Mouse (Mus musculus) ovary, adult 2 months (tissue): ENCODE results near the gene Krtap28-13. TPM values are rescaled to one million over a fixed set of nuclear protein-coding genes. Genes with fewer than 3 reads are reported as not detected.

Experiments used
- polyA plus RNA-seq: library from polyadenylated mRNA; depleted of rRNA; stranded (reverse); fragments of >200 nt; gene quantifications from 2 replicates; pipeline ENCODE4 v1.2.3, GENCODE M21; 2012; rRNA removed

The Krtap28-13 gene
- polyA plus RNA-seq, result not detected in 2 replicates

DNA sequence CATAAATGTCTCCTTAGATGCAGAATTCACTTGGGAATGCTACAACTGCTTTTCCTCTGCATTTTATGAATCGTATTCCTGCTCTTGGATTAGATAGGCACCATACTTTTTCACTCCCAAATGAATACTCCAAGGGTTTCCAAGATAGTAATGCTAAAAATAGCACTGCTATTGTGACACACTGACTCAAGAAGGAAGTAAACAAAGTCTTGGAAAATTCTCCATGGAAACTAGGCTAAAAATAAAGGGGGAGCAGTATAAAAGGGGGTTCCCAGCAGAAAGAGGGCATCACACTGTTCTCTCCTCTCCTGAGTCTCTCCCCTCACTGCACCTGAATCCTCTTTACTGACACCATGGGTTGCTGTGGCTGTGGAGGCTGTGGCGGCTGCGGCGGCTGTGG, at the start of gene Krtap28-13:
Gene Krtap28-13 (plus strand): TSS at position 288 of the 400 bp plus-strand sequence.

DNA sequence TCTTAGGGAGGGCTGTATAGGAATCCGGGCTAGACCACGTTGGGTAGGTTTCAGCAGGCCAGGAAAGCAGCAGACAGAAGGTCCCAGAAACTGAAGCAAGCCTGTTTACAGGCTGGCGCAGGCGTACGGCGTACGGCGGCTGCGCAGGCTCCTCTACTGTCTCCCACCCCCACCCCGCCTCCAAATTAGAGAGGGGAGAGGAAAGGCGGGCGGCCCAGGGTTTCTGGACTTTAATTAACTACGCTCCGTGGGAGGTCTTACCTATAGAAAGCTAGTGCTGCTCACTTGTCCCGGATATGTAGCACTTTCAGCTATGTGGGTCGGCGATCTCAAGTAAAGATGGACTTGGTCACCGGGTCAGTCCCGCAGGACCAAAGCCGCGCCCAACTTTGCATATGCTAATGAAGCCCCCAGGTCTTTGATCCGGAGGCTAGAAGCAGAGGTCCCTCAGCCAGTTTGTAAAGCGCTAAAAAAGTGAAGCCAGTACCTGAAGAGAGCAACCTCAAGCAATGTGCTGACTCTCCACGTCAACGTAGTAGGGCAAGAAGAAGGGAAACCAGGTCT, 22.5 kb upstream of the Krtap28-13 start, which contains the start of gene Slc19a3:
Gene Slc19a3 (minus strand): TSS at position 340 of the 564 bp plus-strand sequence.

DNA sequence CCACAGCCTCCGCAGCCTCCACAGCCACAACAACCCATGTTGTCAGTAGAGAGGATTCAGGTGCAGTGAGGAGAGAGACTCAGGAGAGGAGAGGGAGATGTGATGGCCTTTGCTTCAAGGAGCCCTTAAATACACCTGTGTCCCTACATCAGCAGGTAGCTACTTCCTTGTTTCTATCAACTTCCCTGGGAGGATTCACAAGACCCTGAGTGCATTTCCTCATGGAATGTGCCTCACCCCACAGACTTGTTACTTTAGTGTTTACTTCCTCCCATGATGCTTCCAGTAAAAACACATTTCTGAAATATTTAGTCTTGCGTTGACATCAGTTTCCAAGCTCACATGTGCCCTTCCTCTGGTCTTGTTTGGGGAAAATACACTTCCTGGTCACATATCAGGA, 18.4 kb upstream of the Krtap28-13 start, which contains the start of gene Krtap28-10:
Gene Krtap28-10 (minus strand): TSS at position 101 of the 400 bp plus-strand sequence.

DNA sequence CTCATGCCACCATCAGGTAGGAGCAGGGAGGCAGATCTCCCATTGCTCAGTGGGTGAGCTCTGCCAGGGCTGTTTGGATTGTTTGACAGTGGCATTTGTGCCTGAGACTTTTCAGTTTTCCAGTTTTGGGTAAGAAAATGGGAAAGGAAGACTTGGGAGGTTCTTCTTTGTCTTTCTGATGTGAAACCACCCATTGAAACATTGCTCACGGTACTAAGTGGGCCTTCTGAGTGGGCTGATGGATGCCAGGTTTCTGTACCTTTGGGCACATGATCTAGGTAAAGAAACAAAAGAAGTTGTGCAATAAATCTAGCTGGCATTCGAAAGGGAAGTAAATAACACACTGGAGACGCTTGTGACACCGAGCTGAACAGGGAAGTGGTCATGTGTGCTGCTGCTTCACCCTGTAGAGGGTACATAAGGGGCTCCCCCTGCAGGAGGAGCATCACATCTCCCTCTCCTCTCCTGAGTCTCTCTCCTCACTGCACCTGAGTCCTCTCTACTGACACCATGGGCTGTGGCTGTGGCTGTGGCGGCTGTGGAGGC, 15.8 kb upstream of the Krtap28-13 start, which contains the start of gene Gm47969:
Gene Gm47969 (plus strand): TSS at position 51 of the 546 bp plus-strand sequence.

DNA sequence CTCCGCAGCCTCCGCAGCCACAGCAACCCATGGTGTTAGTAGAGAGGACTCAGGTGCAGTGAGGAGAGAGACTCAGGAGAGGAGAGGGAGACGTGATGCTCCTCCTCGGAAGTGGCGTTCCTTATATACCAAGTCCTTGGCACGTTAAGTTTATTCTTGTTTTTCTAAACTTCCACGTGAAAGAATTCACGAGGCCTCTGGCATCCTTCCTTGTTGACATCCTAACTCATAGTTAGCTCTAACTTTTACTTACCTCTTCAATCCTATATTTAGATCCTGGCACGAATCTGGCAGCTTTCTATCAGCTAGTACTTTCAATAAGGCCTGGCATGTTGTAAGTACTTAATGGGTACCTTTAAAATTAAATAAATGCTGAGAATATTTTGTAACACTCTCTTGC, 1.5 kb upstream of the Krtap28-13 start, which contains the start of gene A030005K14Rik:
Gene A030005K14Rik (minus strand): TSS at position 101 of the 400 bp plus-strand sequence.

Other genes with a start within 250 kb of the Krtap28-13 start
- 37.9 and 54.4 TPM in 2 replicates for gene Agfg1, start 221.4 kb upstream of the Krtap28-13 start, polyA plus RNA-seq
- gene A030005L19Rik, start 147.6 kb upstream of the Krtap28-13 start, polyA plus RNA-seq, result 0.82 and 1.5 TPM in 2 replicates
- not detected in 2 replicates for gene A030014E15Rik, start 136.0 kb upstream of the Krtap28-13 start, polyA plus RNA-seq
- not detected in 2 replicates for gene Gm6217, start 129.5 kb upstream of the Krtap28-13 start, polyA plus RNA-seq
- gene A030003K21Rik, start 117.5 kb upstream of the Krtap28-13 start, polyA plus RNA-seq, result not detected in 2 replicates
- not detected in 2 replicates for gene Gm7544, start 104.9 kb upstream of the Krtap28-13 start, polyA plus RNA-seq
- not detected in 2 replicates for gene Gm47955, start 100.6 kb upstream of the Krtap28-13 start, polyA plus RNA-seq
- gene Gm47959, start 60.4 kb upstream of the Krtap28-13 start, polyA plus RNA-seq, result not detected in 2 replicates
- gene Slc19a3, start 22.5 kb upstream of the Krtap28-13 start, polyA plus RNA-seq, result 1.3 and 1.5 TPM in 2 replicates
- not detected in 2 replicates for gene Krtap28-10, start 18.4 kb upstream of the Krtap28-13 start, polyA plus RNA-seq
- gene Gm47969, start 16.0 kb upstream of the Krtap28-13 start, polyA plus RNA-seq, result not detected in 2 replicates
- not detected in 2 replicates for gene A030005K14Rik, start 1.6 kb upstream of the Krtap28-13 start, polyA plus RNA-seq
- not detected in 2 replicates for gene Ccl20, start 55.8 kb downstream of the Krtap28-13 start, polyA plus RNA-seq
- gene Daw1, start 98.8 kb downstream of the Krtap28-13 start, polyA plus RNA-seq, result 1.6 and 1.9 TPM in 2 replicates